Mouse (Mus musculus) spleen, adult 12 weeks (tissue): ENCODE results near the gene Duox1.
"Not testable (repeated sequence)": the region's sequence is repeated elsewhere in the genome, so short reads cannot be mapped to it uniquely, and the experiment has no call there.

ENCODE experiments used
- DNase-seq: peaks from one replicate; pipeline ENCODE4 v3.0.0; 2022; ENCODE audit warnings: low spot score

Gene Duox1

DNA sequence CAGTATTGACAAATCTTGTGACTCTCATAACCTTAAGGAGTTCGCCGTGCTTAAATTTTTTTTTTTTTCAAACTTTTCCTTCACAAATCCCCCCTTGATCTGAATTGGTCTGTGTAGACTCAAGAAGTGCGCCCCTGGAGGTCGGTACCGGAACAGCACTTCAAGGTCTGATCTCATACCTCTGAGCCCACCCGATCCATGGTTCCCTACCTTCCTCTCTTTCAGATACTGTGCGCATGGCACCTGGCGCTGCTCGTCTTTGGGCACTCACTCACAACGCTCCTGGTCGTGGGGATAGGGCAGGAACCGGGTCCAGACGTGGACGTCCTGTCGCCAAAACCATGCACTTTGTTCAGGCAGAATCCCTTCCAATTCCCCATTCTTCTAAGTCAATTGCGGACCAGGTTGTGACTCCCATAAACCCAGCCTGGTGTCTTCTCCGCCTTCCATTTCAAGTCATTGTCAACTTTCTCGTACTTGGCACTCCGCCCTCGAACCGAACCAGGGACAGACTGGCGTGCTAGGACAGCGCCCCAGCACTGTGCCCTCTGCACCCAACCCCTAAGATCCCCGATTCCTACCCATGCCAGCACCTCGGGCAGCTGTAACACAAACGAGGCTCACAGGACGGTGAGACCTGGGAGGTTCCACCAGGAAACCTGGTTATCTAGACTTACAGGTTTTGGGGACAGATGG is 2.6 kb upstream of the Duox1 start:
- peak; percentile 33 for DNase-seq

DNA sequence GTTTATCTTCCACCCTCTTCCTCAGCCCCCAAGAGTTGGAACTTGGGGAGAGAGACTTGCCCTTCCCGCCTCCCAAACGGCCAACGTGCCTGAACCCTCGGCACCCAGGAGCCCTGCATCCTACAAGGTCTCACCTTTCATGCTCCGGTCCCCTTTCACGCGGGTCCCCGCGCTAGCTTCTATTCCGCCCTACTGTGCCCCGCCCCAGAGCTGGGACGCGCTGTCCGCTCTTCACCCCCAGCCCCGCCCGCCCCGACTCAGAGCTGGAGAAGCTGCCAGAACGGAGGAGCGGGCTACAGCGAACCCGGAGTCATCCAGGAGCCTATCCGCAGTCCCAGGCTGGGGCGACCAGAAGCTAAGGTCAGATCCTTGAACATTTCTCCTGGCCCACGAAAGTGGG is 1.9 kb upstream of the Duox1 start, which contains the start of gene Duoxa1:
Duoxa1 (minus strand) TSS at position 195 of the 400 bp plus-strand sequence.
- DNase-seq, result no peak

DNA sequence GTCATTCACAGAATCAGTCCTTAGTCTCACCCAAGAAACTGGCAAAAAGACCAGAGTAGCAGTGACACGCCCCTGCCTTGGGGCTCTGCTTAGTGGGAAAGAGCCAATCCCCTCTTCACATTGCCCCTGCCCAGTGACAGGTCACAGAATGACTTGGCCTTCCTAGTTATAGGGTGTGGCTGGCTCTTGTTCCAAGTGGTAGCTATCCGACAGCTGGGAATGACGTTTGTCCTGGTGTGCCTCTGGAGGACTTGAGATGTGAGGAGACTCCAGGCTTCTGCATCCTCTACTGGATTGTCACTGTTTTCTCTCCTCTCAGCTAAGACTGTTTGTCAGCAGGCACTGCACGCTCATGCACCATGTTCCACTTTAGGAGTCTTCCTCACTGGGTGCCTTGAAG is 1.9 kb downstream of the Duox1 start:
- DNase-seq, result no peak

GRCm38 (mm10) chr2:122323960-122324359 is 8.5 kb downstream of the Duox1 start:
- DNase-seq, result no peak

DNA sequence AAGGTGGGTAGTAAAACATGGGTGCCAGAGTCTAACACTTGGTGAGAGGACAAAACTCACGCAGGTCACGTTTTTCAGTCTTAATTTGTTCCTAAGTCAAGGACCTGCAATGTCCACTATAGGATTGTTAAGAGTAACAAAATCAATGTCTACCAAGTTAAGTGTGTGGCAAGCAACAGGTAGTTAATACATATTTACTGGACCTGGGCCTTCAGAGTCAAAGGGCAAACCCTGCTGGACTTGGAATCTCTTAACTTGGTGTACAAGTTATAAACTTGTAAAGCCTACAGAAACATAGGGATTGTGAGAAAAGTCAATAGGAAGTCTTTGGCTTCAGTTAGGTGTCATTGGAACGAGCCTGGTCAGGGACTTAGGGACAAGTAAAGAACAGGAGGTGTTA is 9.1 kb downstream of the Duox1 start:
- no peak for DNase-seq

GRCm38 (mm10) chr2:122325361-122325760 is 9.9 kb downstream of the Duox1 start:
- DNase-seq, result no peak

GRCm38 (mm10) chr2:122327986-122328385 is 12.5 kb downstream of the Duox1 start:
- DNase-seq, result no peak

GRCm38 (mm10) chr2:122330317-122330716 is 14.8 kb downstream of the Duox1 start:
- DNase-seq, result not testable (repeated sequence)

DNA sequence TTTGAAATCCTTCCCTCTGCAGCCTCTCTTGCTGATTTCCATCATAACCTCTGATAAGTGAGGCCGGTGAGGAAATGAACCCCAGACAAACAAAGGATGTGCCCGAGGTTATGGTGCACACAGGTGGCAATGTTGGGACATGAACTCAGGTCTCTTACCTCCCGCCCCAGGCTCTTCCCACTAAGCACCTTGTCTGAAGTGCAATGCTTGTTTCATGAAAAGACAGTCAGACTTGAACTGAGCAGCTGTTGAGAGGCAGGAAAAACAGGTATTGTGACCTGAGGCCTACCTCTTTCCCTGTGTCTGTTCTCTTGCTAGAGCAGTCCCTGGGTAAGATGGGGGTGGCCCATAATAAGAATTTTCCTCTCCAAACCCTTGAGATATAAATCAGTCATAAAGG is 16.8 kb downstream of the Duox1 start:
- DNase-seq, result no peak

GRCm38 (mm10) chr2:122334170-122334569 is 18.7 kb downstream of the Duox1 start:
- no peak for DNase-seq

DNA sequence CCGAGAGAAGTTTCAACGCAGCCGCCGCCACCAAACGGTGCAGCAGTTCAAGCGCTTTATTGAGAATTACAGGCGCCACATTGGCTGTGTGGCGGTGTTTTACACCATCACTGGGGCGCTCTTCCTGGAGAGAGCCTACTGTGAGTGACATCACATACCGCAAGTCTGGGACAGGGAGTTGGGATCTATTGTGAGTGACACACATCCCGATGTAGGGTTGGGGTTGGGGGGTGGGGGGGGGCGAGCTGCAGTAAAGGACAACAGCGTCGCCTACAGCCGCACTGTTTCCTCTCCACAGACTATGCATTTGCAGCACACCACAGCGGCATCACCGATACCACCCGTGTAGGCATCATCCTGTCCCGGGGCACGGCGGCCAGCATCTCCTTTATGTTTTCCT is 21.8 kb downstream of the Duox1 start:
- no peak for DNase-seq

DNA sequence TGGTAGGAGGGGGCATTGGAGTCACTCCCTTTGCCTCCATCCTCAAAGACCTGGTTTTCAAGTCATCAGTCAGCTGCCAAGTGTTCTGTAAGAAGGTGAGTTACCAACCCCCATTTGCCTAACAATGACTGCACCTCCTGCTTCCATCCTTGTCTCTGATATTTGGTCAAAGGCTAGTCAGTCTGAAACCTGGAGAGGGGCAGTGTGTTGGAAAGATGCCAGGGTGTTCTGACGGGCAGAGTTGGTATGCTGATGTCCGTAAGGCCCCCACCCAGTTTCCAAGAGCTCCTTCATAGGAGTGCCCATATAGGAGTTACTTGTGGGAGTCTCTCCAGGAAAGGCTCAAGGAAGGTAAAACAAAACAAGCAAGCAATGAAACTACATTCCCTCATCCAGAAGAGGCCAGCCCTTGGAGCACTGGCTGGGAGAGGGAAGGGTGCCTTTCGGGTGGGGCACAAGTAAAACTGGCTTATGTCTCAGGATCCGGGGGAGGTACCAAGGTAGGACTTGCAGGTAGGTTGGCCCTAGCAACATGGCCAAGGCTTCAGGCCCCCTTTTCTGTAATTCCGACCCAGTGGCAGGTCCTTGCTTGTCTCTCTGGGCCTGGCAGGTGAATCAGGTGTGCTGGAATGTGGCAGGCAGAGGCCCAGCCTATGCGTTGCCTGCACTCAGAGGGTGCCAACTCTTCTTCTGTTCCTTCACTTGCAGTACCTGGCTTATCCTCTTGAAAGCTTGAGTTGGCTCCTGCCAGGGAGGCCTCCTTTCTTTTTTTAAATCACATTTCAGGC is 29.8 kb downstream of the Duox1 start:
- no peak for DNase-seq

DNA sequence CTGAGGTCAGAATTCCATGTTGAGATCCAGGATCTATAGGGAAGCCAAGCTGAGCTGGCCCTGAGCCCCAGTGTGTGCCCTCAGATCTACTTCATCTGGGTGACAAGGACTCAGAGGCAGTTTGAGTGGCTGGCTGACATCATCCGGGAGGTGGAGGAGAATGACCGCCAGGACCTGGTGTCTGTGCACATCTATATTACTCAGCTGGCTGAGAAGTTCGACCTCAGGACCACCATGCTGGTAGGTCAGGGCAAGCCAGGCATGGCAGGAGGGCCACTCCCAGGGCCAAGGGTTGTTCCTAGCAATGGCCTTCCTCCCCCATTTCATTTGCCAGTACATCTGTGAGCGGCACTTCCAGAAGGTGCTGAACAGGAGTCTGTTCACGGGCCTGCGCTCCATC is 30.7 kb downstream of the Duox1 start:
- DNase-seq, result not testable (repeated sequence)

GRCm38 (mm10) chr2:122347257-122347656 is 31.8 kb downstream of the Duox1 start:
- no peak for DNase-seq

DNA sequence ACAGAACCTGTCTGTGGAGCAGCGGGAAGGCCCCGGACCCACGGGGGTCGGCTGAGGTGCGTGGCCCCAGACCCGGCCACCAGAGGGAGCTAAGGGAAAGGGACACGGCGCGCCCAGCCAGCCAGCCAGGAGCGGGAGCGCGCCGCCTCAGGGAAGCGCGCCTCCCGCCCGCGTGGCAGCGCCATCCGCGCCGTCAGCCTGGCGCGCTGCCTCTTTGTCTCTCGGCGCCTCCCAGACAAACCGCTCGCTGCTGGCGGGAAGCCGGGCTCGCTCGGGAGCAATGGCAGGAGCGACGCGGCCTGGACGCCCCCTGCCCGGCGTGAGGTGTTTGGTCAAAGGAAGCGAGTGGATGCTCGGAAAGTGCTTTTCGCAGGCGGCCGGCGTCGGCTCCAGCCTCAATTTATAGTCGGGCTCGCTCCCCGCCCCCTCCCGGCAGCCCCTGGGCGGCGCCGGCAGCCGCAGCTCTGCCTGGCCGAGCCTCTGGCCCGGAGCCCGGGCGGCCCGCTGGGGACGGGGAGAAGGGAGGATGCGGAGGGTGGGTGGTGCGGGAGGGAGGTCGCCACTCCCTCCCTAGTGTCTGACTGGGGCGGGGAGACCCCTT is 33.2 kb downstream of the Duox1 start:
- DNase-seq, result peak; percentile 72

DNA sequence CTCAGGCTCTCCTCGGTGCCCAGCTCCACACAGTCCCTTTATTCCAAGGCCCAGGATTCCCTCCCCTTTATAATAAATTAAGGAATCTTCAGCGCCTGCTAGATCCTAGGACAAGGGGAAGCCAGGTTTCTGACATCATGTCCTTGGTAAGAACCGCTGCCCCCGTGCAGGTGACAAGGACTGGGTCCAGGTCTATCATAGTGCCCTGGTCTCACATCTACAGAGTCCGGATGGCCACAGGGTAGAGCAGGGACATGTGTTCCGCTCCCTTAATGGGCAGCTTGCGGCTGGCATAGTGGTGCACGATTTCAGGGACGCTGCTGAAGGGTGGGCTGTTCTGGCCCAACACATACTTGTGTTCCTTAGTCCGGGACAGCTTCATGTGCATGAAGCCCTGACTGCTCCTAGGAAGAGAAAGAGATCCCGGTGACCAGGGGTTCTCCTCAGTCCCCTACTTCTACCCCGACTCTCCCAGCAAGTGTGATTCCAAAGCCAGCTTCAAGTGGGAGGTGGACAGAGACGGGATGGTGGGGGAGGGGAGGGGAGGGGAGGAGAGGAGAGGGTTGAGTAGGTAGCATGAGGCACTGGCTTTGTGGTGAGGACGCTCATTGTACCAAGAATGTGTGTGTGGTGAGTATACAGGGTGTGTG is 33.8 kb downstream of the Duox1 start:
- peak; percentile 17 for DNase-seq

- no peak for DNase-seq
These were observed 35.9 kb downstream of the Duox1 start for GRCm38 (mm10) chr2:122351156-122351930.

DNA sequence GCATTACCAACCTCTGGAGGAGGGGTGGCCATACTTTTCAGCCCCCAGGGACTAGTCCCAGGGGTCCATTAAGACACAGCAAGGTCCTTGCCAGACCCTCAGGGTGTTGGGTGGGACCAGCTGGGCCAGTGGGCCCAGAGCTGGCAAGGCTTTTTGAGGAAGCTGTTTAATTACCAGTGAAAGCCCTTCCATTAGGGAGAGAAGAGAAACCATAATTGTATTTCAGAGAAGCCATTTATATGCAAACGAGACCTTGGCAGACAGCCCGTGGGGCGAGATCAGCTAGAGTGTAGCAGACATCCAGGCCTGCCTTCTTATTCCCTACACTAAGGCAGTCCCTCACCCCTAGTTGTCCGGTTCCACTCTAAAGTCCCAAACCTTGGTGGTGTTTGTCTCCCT is 36.5 kb downstream of the Duox1 start:
- DNase-seq, result no peak

DNA sequence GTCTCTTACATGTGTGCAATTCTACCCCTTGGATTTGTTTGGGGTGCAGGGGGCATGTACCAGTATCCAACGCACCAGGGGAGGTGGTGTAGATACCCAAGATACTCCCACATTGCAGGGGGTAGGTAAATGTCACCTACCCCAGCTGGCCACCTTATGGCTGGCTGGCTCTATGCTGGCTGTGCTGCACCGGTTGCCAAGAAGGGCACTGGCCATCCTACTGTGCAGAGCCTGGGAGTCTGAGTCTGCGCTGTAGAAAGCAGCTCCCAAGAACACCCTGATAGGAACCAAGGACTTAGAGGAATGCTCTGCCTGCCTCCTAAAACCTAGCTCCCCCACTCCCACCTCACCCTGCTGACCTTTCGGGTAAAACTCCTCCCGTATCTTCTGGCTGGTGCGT is 37.5 kb downstream of the Duox1 start:
- no peak for DNase-seq

- DNase-seq, result no peak
These were observed 38.3 kb downstream of the Duox1 start for GRCm38 (mm10) chr2:122353765-122354164.

DNA sequence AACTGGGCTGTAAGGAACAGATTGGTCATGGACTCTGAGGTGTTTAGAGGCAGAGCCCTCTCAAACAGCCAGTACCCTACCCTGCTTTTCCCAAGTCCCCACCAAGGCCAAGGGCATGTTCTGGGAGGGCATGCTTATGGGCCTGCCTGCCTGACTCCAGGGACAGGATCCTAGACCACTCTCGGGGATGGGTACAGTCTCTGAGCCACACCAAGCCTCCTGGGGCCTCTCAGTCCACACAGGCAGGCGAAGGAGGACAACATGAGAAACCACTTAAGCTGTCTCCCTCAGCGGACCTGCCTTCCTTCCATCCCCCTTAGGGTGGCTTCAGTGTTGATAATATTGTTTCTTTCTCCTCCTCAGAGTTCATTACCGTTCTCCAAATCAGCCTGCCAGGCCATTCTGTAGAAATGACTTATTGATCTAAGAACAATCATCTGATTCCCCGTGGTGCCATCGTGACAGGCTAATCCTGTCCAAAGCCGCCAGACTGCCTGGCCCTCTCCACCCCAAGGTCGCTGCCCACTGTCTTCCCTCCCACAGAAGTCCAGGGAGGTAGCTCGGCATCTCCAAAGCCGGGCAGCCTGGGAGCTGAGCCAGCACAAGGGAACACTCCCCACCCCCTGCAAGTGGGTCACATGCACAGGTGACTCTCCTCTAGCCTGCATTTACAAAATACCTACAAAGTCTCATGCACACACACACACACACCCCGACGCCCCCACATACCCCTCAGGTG is 38.9 kb downstream of the Duox1 start:
- no peak for DNase-seq
